Mouse (Mus musculus): ENCODE measurements at regions not wholly inside any gene's neighbourhood (a gene's known extent, or its start where the extent isn't known, plus 50 kb on each side); places are given as distances from the start of the nearest gene placed in this dataset.

GRCm38 (mm10) chr12:54349403-54349802, 145.7 kb upstream of the Egln3 start:
- TF ChIP-seq CTCF (IDR thresholded peaks at IDR 0.05; ENCODE audit: control insufficient read depth, insufficient read depth, low read length) (no peak), POLR2A (IDR thresholded peaks at IDR 0.05; ENCODE audit: borderline replicate concordance, control insufficient read depth, low read depth, low read length) (no peak)
